Mouse (Mus musculus): ENCODE measurements around the gene Slco2a1. TPM values are rescaled to one million over a fixed set of nuclear protein-coding genes. Genes with fewer than 3 reads are reported as not detected.
A peak's percentile ranks its signal among the peaks of the same experiment; 100 is the strongest.

Slco2a1 gene
- polyA plus RNA-seq, 1 experiment from 2014 or later, result 1.5 TPM

GRCm38 (mm10) chr9:103036971-103037391 lies 48.5 kb downstream of the Slco2a1 start:
- Histone ChIP-seq H3K4me3 (replicated peaks; ENCODE audit: low read depth, low read length) (no peak overlapping the region), H3K27ac (replicated peaks; ENCODE audit: low read depth, low read length) (no peak overlapping the region), H3K9me3 (ENCODE audit: control insufficient read depth, low read length) (no peaks in the 10 kb centered on the region), H3K9ac (replicated peaks; ENCODE audit: low read length) (no peak overlapping the region), H3K4me2 (ENCODE audit: low read length) (no peak overlapping the region), H3K27me3 (ENCODE audit: control insufficient read depth, insufficient read depth, low read length) (no peaks in the 10 kb centered on the region), H3K36me3 (ENCODE audit: control insufficient read depth, insufficient read depth, low read length) (no peaks in the 10 kb centered on the region), H3K4me1 (ENCODE audit: control insufficient read depth, insufficient read depth, low read length) (no peaks in the 10 kb centered on the region)
- ATAC-seq (ENCODE audit: low FRiP score, low TSS enrichment) (no peak), DNase-seq (no peak)
- WGBS, result 82% methylated on average over 8 of the region's 8 CpGs

- no peak for DNase-seq
- ATAC-seq (ENCODE audit: low FRiP score, low TSS enrichment), result no peak
- 79% methylated on average over 2 of the region's 2 CpGs for WGBS
- no peaks in the 10 kb centered on the region for H3K36me3 ChIP-seq (ENCODE audit: control insufficient read depth, insufficient read depth, low read length)
- H3K27me3 ChIP-seq (ENCODE audit: control insufficient read depth, insufficient read depth, low read length), result no peaks in the 10 kb centered on the region
- H3K4me2 ChIP-seq (ENCODE audit: low read length), result no peak overlapping the region
- no peaks in the 10 kb centered on the region for H3K9me3 ChIP-seq (ENCODE audit: control insufficient read depth, low read length)
- H3K9ac ChIP-seq (replicated peaks; ENCODE audit: low read length), result no peak overlapping the region
- H3K27ac ChIP-seq (replicated peaks; ENCODE audit: low read depth, low read length), result no peak overlapping the region
- H3K4me3 ChIP-seq (replicated peaks; ENCODE audit: low read depth, low read length), result no peak overlapping the region
- no peaks in the 10 kb centered on the region for H3K4me1 ChIP-seq (ENCODE audit: control insufficient read depth, insufficient read depth, low read length)
Observed at GRCm38 (mm10) chr9:103038266-103038665, 49.8 kb downstream of the Slco2a1 start.

- no peaks in the 10 kb centered on the region for H3K36me3 ChIP-seq (ENCODE audit: control insufficient read depth, insufficient read depth, low read length)
- no peak for DNase-seq
- no peak overlapping the region for H3K4me3 ChIP-seq (replicated peaks; ENCODE audit: low read depth, low read length)
- H3K27me3 ChIP-seq (ENCODE audit: control insufficient read depth, insufficient read depth, low read length), result no peaks in the 10 kb centered on the region
- H3K27ac ChIP-seq (replicated peaks; ENCODE audit: low read depth, low read length), result no peak overlapping the region
- H3K9me3 ChIP-seq (ENCODE audit: control insufficient read depth, low read length), result no peaks in the 10 kb centered on the region
- 83% methylated on average over 7 of the region's 7 CpGs for WGBS
- no peak overlapping the region for H3K9ac ChIP-seq (replicated peaks; ENCODE audit: low read length)
- no peak overlapping the region for H3K4me2 ChIP-seq (ENCODE audit: low read length)
- no peaks in the 10 kb centered on the region for H3K4me1 ChIP-seq (ENCODE audit: control insufficient read depth, insufficient read depth, low read length)
- no peak for ATAC-seq (ENCODE audit: low FRiP score, low TSS enrichment)
Observed at GRCm38 (mm10) chr9:103038705-103039104, 50.2 kb downstream of the Slco2a1 start.

GRCm38 (mm10) chr9:103040581-103040980 lies 52.1 kb downstream of the Slco2a1 start:
- ATAC-seq (ENCODE audit: low FRiP score, low TSS enrichment) (no peak), DNase-seq (no peak)
- no peak overlapping the region for H3K4me3 ChIP-seq (replicated peaks; ENCODE audit: low read depth, low read length)
- H3K27me3 ChIP-seq (ENCODE audit: control insufficient read depth, insufficient read depth, low read length), result no peaks in the 10 kb centered on the region
- no peak overlapping the region for H3K9ac ChIP-seq (replicated peaks; ENCODE audit: low read length)
- H3K4me1 ChIP-seq (ENCODE audit: control insufficient read depth, insufficient read depth, low read length), result no peaks in the 10 kb centered on the region
- no peaks in the 10 kb centered on the region for H3K36me3 ChIP-seq (ENCODE audit: control insufficient read depth, insufficient read depth, low read length)
- no peak overlapping the region for H3K27ac ChIP-seq (replicated peaks; ENCODE audit: low read depth, low read length)
- H3K9me3 ChIP-seq (ENCODE audit: control insufficient read depth, low read length), result no peaks in the 10 kb centered on the region
- H3K4me2 ChIP-seq (ENCODE audit: low read length), result no peak overlapping the region
- 87% methylated on average over 2 of the region's 2 CpGs for WGBS

DNA sequence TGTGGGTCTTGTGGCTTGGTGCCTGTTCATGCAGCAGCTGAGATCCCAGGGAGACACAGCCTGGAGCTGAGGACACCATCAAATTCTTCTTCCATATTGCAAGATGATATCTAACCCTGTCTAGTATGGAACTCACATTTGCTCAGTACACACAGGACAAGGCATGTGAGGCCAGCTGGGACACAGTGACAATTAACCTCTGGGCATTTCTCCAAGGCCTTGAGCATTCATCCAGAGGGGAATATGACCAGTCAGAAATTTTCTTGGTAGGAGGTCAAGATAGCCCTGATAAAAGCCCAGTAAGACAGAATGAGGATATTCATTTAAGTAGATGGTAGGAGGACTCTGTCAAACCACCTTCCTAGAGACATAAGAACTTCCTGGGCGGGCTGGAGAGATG lies 56.9 kb downstream of the Slco2a1 start:
- Histone ChIP-seq H3K4me1 (ENCODE audit: control insufficient read depth, insufficient read depth, low read length) (no peaks in the 10 kb centered on the region), H3K9ac (replicated peaks; ENCODE audit: low read length) (no peak overlapping the region)
- 60% methylated on average over 1 of the region's 1 CpGs for WGBS

DNA sequence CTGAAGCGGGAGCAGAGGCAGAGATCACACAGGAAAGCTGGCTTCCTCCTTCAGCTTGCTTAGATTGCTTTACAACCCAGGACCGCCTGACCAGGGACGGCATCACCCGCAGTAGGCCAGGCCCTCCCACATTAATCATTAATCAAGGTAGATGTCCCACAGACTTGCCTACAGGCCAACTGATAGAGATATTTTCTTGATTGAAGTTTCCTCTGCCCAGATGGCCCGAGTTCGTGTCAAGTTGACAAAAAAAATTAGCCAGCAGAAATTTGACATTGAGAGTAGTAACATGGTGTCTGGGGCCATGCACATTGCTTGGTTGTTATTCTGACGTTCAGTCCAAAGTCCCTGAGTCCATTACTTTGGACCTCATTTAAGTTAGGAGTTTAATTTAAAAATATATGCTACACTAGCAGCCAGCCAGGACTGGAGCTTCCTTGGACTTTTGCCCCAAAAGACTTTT lies 60.6 kb downstream of the Slco2a1 start:
- DNase-seq (no peak), ATAC-seq (ENCODE audit: low FRiP score, low TSS enrichment) (no peak)
- Histone ChIP-seq H3K9ac (replicated peaks; ENCODE audit: low read length) (no peak overlapping the region), H3K4me3 (replicated peaks; ENCODE audit: low read depth, low read length) (no peak overlapping the region), H3K9me3 (ENCODE audit: control insufficient read depth, low read length) (no peaks in the 10 kb centered on the region), H3K4me1 (ENCODE audit: control insufficient read depth, insufficient read depth, low read length) (no peaks in the 10 kb centered on the region), H3K36me3 (ENCODE audit: control insufficient read depth, insufficient read depth, low read length) (no peaks in the 10 kb centered on the region), H3K4me2 (ENCODE audit: low read length) (no peak overlapping the region), H3K27me3 (ENCODE audit: control insufficient read depth, insufficient read depth, low read length) (no peaks in the 10 kb centered on the region), H3K27ac (replicated peaks; ENCODE audit: low read depth, low read length) (no peak overlapping the region)
- WGBS, result 90% methylated on average over 7 of the region's 7 CpGs

More for the DNA sequence above, 56.9 kb downstream of the Slco2a1 start:
- ATAC-seq (ENCODE audit: low FRiP score, low TSS enrichment) (no peak), DNase-seq (no peak)
- Histone ChIP-seq H3K27ac (replicated peaks; ENCODE audit: low read depth, low read length) (no peak overlapping the region), H3K4me2 (ENCODE audit: low read length) (no peak overlapping the region), H3K27me3 (ENCODE audit: control insufficient read depth, insufficient read depth, low read length) (no peaks in the 10 kb centered on the region), H3K36me3 (ENCODE audit: control insufficient read depth, insufficient read depth, low read length) (no peaks in the 10 kb centered on the region), H3K4me3 (replicated peaks; ENCODE audit: low read depth, low read length) (no peak overlapping the region), H3K9me3 (ENCODE audit: control insufficient read depth, low read length) (no peaks in the 10 kb centered on the region)

- Histone ChIP-seq H3K27me3 (ENCODE audit: control insufficient read depth, insufficient read depth, low read length) (no peaks in the 10 kb centered on the region), H3K36me3 (ENCODE audit: control insufficient read depth, insufficient read depth, low read length) (no peaks in the 10 kb centered on the region), H3K9me3 (ENCODE audit: control insufficient read depth, low read length) (no peaks in the 10 kb centered on the region), H3K4me2 (ENCODE audit: low read length) (no peak overlapping the region), H3K9ac (replicated peaks; ENCODE audit: low read length) (no peak overlapping the region), H3K4me1 (ENCODE audit: control insufficient read depth, insufficient read depth, low read length) (no peaks in the 10 kb centered on the region), H3K27ac (replicated peaks; ENCODE audit: low read depth, low read length) (no peak overlapping the region), H3K4me3 (replicated peaks; ENCODE audit: low read depth, low read length) (no peak overlapping the region)
- DNase-seq (no peak), ATAC-seq (ENCODE audit: low FRiP score, low TSS enrichment) (no peak)
- WGBS, result 81% methylated on average over 7 of the region's 7 CpGs
Observed at GRCm38 (mm10) chr9:103053829-103054228, 65.3 kb downstream of the Slco2a1 start.

DNA sequence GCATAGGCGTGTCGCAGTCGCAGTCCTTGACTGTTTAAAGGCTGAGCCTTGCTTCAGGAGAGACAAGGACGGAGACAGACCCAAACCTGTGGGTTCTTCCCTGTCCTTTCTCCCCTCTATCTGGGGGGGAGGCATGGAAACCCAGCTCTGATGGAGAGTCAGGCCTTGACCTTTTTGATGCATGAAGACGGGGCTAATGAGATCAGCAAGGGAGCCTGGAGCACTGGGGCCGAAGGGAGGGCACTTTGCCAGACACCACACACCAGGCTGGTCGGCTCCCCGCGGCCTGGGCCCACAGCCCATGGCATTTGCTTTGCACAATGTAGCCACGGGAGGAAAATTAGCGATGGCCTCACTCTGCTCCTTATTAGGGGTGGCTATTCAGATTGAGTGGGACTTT lies 66.5 kb downstream of the Slco2a1 start:
- Histone ChIP-seq H3K4me3 (replicated peaks; ENCODE audit: low read depth, low read length) (no peak overlapping the region), H3K4me2 (ENCODE audit: low read length) (no peak overlapping the region), H3K36me3 (ENCODE audit: control insufficient read depth, insufficient read depth, low read length) (no peaks in the 10 kb centered on the region), H3K27me3 (ENCODE audit: control insufficient read depth, insufficient read depth, low read length) (no peaks in the 10 kb centered on the region), H3K9ac (replicated peaks; ENCODE audit: low read length) (no peak overlapping the region), H3K9me3 (ENCODE audit: control insufficient read depth, low read length) (no peaks in the 10 kb centered on the region), H3K4me1 (ENCODE audit: control insufficient read depth, insufficient read depth, low read length) (no peaks in the 10 kb centered on the region), H3K27ac (replicated peaks; ENCODE audit: low read depth, low read length) (no peak overlapping the region)
- ATAC-seq (ENCODE audit: low FRiP score, low TSS enrichment) (no peak), DNase-seq (peak; percentile 23)
- WGBS, result 62% methylated on average over 11 of the region's 11 CpGs

DNA sequence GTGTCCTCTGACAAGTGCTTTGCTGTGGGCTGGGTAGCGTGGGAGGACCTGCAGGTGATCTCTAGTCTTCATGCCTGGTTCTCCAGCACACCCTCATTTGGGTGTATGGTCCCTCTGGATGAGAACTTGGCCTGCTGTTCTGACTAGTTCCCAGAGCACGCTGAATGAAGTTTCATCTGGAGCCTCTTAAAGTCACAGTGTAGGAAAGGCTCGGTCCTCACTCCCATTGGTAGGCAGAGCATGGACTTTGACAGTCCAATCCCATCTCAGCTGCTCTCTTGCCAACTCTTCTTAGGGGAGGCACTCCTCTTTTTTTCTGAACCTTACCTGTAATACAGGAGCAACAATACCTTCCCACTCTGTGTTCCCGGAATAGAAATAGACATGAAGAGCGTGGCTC lies 67.7 kb downstream of the Slco2a1 start:
- no peak for DNase-seq

More for the DNA sequence above, 67.7 kb downstream of the Slco2a1 start:
- Histone ChIP-seq H3K4me1 (ENCODE audit: control insufficient read depth, insufficient read depth, low read length) (no peaks in the 10 kb centered on the region), H3K9ac (replicated peaks; ENCODE audit: low read length) (no peak overlapping the region), H3K36me3 (ENCODE audit: control insufficient read depth, insufficient read depth, low read length) (no peaks in the 10 kb centered on the region), H3K9me3 (ENCODE audit: control insufficient read depth, low read length) (no peaks in the 10 kb centered on the region), H3K27me3 (ENCODE audit: control insufficient read depth, insufficient read depth, low read length) (no peaks in the 10 kb centered on the region), H3K4me2 (ENCODE audit: low read length) (no peak overlapping the region), H3K27ac (replicated peaks; ENCODE audit: low read depth, low read length) (no peak overlapping the region), H3K4me3 (replicated peaks; ENCODE audit: low read depth, low read length) (no peak overlapping the region)
- ATAC-seq (ENCODE audit: low FRiP score, low TSS enrichment), result no peak
- WGBS, result 89% methylated on average over 5 of the region's 5 CpGs

Data from midbrain, embryonic 14.5 days (tissue).